Mouse (Mus musculus) activated CD4-positive, CD25-positive, alpha-beta regulatory T cell, adult 4 months (primary cell): ENCODE measurements around the gene Brox. TPM values are rescaled to one million over a fixed set of nuclear protein-coding genes. Genes with fewer than 3 reads are reported as not detected.

Experiments used
- ATAC-seq: one replicate; pipeline ENCODE4 v1.8.0; 2017
- polyA plus RNA-seq, 2 experiments: library from polyadenylated mRNA; unstranded; fragments of 100-300 nt; shearing (Covaris generic); gene quantifications; one replicate each; pipeline ENCODE4 v1.2.1; 2017

Gene Brox
- polyA plus RNA-seq, 2 experiments from 2014 or later = 33.8 to 43.0 TPM

DNA sequence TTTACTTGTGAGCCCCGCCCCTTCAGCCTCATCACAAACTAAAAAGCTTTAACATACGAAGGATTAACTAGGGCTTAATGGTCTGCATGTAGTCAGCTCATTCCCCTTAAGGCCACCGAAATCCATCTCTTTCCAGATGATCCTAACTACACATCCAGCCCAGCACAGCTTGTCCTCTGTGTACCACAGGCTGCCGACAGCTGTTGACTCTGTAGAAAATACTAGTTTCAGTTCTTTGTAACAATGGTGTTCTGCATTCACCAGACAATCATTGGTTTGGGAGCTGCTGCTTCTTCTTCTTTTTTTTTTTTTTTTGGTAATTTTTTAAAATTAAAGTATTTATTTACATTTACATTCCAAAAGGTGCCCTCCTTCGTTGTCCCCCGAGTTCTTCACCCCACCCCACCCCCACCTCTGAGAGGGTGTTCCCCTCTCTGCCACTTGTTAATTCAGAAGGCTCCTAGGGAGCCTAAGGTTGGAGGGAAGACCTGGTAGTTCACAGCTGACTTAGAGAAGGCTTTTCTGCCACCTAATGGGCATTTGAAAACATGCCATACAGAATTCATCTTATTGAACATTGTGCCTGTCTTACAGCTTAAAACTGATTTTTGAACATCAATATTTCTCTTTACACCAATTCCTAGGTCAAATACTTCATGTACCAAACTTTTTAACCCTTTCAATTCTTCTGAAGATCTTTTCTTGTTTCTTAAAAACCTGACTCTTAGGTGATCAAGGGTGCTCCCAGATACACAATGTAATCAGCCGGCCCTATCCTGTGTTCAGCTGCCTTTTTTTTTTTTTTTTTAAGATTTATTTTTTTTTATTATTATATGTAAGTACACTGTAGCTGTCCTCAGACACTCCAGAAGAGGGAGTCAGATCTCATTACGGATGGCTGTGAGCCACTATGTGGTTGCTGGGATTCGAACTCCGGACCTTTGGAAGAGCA lies 23.9 kb downstream of the Brox start:
- ATAC-seq = peak; percentile 79

GRCm38 (mm10) chr1:183267666-183268065 lies 29.4 kb downstream of the Brox start:
- ATAC-seq = no peak

DNA sequence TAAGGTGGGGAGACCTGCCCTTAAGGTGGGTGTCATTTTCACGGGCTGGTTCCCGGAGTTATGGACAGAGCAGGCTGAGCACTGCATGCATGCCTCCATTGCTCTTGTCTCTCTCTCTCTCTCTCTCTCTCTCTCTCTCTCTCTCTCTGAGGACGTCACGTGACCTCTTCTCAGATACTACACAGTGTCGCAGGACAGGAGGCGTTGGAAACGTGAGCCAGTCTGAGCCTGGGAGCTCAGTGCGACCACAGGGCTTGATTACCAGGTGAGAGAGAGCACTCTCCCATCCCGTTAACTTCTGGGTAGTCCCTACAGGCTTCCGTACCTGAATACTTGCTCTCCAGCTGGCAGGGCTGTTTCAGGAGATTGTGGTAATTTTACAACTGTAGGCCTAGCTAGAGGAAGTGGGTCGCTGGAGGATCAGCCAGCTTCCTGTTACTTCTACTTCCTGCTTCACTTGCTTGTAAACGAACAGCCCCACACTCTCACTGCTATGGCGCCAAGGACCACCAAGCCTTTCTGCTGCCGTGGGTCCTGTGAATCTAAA lies 31.1 kb downstream of the Brox start:
- peak; percentile 91 for ATAC-seq

GRCm38 (mm10) chr1:183264145-183265008 lies 32.7 kb downstream of the Brox start:
- ATAC-seq = no peak

DNA sequence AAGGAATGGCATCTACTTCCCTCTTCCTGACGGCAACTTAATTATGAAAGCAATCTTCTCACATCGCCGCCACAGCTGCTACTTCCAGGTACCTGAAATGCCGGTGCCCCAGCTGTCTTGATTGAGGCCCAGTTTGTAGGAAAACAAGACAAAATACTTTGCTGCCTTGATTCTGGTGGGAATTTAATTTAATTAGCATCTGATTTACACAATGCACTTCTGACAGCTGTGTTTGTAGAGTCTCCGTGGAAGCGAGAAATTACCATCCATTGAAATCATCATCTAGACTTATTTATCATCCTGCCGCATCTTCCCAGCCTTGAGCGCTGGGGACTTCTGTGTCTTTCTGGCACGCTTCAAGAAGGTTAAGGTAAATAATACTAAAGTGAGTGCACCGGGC lies 44.5 kb downstream of the Brox start:
- no peak for ATAC-seq

- no peak for ATAC-seq
Measured at GRCm38 (mm10) chr1:183251818-183252217, 45.3 kb downstream of the Brox start.

DNA sequence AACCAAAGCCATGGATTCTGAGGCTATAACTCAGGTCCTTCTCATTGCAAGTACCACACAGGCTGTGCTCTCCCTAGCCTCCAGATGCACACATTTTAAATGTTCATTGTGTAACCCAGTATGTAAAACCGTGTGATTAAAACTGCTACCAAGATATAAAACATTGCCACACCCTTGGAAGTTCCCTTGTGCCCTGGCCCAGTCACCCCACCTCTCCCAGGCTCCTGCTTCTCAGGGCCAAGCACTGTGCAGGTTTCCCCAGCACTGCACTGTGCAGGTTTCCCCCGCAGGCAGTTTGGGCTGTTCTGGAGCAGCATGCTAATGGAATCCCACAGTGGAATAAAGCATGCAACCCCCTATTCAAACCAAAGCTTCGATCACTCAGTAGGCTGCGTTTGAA lies 46.5 kb downstream of the Brox start:
- ATAC-seq = no peak

DNA sequence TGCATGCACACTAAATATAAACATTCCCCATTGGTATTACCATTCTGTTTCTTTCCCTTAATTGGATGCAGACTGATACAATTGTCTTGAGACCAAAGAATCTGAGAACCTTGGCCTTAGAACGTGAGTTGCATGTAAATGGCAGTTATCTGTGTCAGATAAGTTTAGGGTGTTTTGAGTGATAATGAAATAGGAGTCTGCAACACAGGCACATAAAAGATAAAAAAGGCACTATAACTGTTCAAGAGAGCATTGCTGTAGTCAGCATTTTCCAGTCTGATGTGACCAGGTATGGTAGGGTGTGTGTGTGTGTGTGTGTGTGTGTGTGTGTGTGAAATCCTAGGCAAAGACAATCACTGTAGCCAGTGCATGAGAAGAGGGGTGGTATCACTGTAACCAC lies 48.9 kb downstream of the Brox start:
- no peak for ATAC-seq

DNA sequence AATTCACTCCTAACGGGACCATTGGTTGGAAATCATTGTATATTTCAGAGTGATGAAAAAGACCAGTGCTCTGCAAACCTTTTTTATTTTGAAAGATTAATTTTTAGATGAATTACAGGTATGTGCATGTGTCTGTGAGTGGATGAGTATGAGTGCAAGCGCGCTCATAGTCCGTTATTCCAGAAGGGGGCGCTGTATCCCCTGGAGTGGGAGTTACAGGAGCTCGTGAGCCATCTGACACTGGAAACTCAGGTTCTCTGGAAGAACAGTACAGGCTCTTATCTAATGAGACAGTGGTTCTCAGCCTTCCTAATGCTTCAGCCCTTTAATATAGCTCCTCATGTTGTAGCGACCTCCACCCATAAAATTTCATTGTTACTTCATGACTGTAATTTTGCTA lies 53.8 kb downstream of the Brox start:
- ATAC-seq = no peak

DNA sequence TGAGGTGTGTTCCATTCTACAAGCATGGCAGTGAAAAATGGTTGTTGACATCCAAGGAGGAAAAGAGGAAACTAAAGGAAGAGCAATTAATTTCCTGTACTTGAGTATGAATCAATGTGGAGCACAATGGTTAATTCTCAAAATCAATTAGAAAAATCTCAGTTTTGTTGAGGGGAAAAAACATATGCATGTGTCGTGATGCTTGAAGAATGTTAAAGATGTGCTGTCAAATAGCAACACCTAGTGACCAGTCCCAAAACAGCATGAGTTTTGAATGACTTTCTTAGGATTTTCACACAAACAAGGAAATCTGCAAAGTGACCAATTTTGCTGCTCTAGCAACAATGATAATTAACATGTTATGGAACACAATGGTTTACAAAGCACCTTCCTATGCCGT lies 59.2 kb downstream of the Brox start:
- peak; percentile 63 for ATAC-seq

GRCm38 (mm10) chr1:183236460-183236859 lies 60.6 kb downstream of the Brox start:
- no peak for ATAC-seq

DNA sequence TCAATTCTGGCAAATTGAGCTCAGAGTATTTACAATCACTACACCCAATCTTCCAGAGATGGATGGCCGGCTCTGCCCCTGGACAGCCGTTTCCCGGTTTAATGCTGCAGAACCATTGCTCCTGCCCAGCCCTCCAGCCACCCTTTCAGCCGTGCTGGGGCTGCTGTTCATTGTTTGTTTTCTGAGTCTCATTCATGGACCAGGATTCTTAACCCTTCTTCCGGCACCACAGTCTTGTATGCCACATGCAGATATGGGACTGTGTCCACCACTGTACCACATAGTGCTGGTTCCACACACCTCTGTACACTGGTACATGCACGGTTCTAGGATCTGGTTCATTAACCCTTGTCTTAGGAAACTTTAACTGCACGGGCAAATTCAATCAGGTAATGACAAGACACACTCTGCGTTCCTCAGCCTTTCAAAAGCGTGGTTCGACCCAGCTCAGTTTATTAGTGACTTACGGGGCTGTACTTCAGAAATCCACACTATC lies 63.3 kb downstream of the Brox start:
- ATAC-seq = no peak

DNA sequence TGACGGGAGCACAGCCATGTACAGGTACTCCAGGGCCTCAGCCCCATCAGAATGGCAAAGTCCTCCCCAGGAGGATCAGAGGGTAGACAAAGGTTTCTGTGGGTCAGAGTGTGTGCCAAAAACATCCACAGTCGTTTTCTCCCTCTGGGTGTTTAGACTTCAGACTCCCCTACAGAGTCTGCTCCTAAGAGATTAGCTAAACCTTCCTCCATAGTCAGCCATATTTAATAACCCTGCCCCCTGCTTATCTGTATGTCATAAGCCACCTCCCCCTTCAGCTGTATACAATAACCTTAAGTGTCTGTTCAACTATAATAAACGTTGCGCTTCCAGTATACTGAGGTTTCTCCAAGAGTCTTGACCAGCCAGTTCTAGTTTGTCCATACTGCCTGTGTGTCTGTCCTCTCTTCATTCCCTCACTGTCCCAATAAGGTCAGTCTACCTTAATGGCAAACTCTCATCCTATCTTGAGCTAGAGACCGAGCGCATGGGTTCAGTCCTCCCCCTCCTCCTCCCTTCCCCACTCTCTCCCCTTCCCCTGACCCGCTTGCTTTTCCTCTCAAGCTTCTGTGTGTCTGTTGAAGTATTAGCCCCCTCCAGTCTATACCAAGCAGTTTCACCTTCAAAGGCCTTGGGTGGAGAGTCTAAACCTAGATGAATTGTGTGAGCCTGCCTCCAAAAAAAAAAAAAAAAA lies 63.9 kb downstream of the Brox start:
- ATAC-seq = no peak

- no peak for ATAC-seq
Measured at GRCm38 (mm10) chr1:183227469-183227868, 69.6 kb downstream of the Brox start.

Other genes starting within 250 kb of the Brox start
- gene Disp1, start 75.7 kb downstream of the Brox start, polyA plus RNA-seq = 1 to 10 TPM; 5.9 to 8.5 TPM
- 10 to 100 TPM; 13.4 to 17.2 TPM for gene Aida, start 679 bp downstream of the Brox start, polyA plus RNA-seq
- gene Mia3, start 72.3 kb upstream of the Brox start, polyA plus RNA-seq = 100 to 1,000 TPM in 1 of 2 experiments, 10 to 100 TPM in 1; 84.5 to 109 TPM
- gene Taf1a, start 91.7 kb upstream of the Brox start, polyA plus RNA-seq = 10 to 100 TPM; 21.3 to 26.9 TPM
- not detected for gene Hhipl2, start 120.9 kb upstream of the Brox start, polyA plus RNA-seq